Mouse (Mus musculus) midbrain, embryonic 16.5 days (tissue): ENCODE results near the gene Tdpoz2. TPM values are rescaled to one million over a fixed set of nuclear protein-coding genes. Genes with fewer than 3 reads are reported as not detected.

Experiments used
- polyA plus RNA-seq: library from polyadenylated mRNA; unstranded; fragments of >200 nt; fragmentation: Nextera tagmentation; extraction: Ambion mirVana; gene quantifications from 2 replicates; pipeline ENCODE4 v1.2.1, GENCODE M21; 2015

Tdpoz2 gene
- polyA plus RNA-seq, 1 experiment from 2014 or later = not detected

Other genes starting within 250 kb of the Tdpoz2 start
- gene Tchh, start 210.4 kb downstream of the Tdpoz2 start, polyA plus RNA-seq = 1.1 and 1.2 TPM in 2 replicates
- gene Tchhl1, start 183.9 kb downstream of the Tdpoz2 start, polyA plus RNA-seq = not detected in 2 replicates
- 135 and 141 TPM in 2 replicates for gene S100a11, start 132.2 kb downstream of the Tdpoz2 start, polyA plus RNA-seq
- 87.0 and 107 TPM in 2 replicates for gene S100a10, start 97.6 kb downstream of the Tdpoz2 start, polyA plus RNA-seq
- not detected in 2 replicates for gene Tdpoz1, start 23.6 kb upstream of the Tdpoz2 start, polyA plus RNA-seq
- gene Gm37596, start 40.4 kb upstream of the Tdpoz2 start, polyA plus RNA-seq = not detected in 2 replicates
- gene Gm5773, start 120.3 kb upstream of the Tdpoz2 start, polyA plus RNA-seq = not detected in 2 replicates
- gene Tdpoz4, start 143.7 kb upstream of the Tdpoz2 start, polyA plus RNA-seq = not detected in 2 replicates
- gene Tdpoz3, start 173.3 kb upstream of the Tdpoz2 start, polyA plus RNA-seq = not detected in 2 replicates